Mouse (Mus musculus): Measurements from ENCODE around the gene Bbs4.

- TF ChIP-seq CTCF (IDR thresholded peaks at IDR 0.05; ENCODE audit: extremely low read depth, insufficient read depth, insufficient read length, insufficient replicate concordance) (no peak), POLR2A (IDR thresholded peaks at IDR 0.05; ENCODE audit: low read depth, low read length) (no peak)
Measured at GRCm38 (mm10) chr9:59330055-59330454, 23.3 kb downstream of the Bbs4 start.

All from spleen, adult 2 months (tissue).